Mouse (Mus musculus): ENCODE results near the gene Tinf2. TPM values are rescaled to one million over a fixed set of nuclear protein-coding genes. Genes with fewer than 3 reads are reported as not detected.

Tinf2 gene
- total RNA-seq, 1 experiment: 26.1 TPM

GRCm38 (mm10) chr14:55716884-55717283 lies 35.3 kb upstream of the Tinf2 start:
- H3K4me3 ChIP-seq (ENCODE audit: insufficient read depth in 1 of 2, low read depth in 1 of 2, low read length in 2 of 2, poor library complexity in 1 of 2, severe bottlenecking in 1 of 2): no peak overlapping the region
- H3K9me3 ChIP-seq (ENCODE audit: control insufficient read depth, insufficient read depth, low read depth, low read length): no peaks in the 10 kb centered on the region
- no peak for TF ChIP-seq MAFK (IDR thresholded peaks at IDR 0.05; ENCODE audit: insufficient read depth, low read depth, low read length)
- no peak for TF ChIP-seq ZC3H11A (IDR thresholded peaks at IDR 0.05; ENCODE audit: borderline replicate concordance, low read depth, low read length)
- TF ChIP-seq HCFC1 (IDR thresholded peaks at IDR 0.05; ENCODE audit: borderline replicate concordance, insufficient read depth, low read length): no peak
- no peak for TF ChIP-seq ZNF384 (IDR thresholded peaks at IDR 0.05; ENCODE audit: low read depth, low read length)
- TF ChIP-seq CHD2 (IDR thresholded peaks at IDR 0.05; ENCODE audit: low read depth, low read length): no peak
- peaks cover 35% of the 10 kb centered on the region for H3K36me3 ChIP-seq (ENCODE audit: control insufficient read depth, insufficient read depth, low read length, poor library complexity, severe bottlenecking)
- in situ Hi-C loops (cut with MboI; ENCODE audit: low sequenced_read_pairs in 2 of 2, unreplicated experiment in 2 of 2): no loop called here
- no peak for DNase-seq (ENCODE audit: low read depth, low spot score)
- H3K9ac ChIP-seq (ENCODE audit: insufficient read depth, low read depth, low read length, poor library complexity, severe bottlenecking): no peak overlapping the region
- H3K27ac ChIP-seq (ENCODE audit: insufficient read depth, low read depth, low read length, poor library complexity, severe bottlenecking): no peak overlapping the region
- H3K4me1 ChIP-seq (ENCODE audit: control insufficient read depth in 2 of 2, insufficient read depth in 2 of 2, low read length in 2 of 2, poor library complexity in 1 of 2): peaks cover 12 to 35% of the 10 kb centered on the region in 2 experiments; a peak in 3 of 4 replicates

- no peak for DNase-seq (ENCODE audit: low read depth, low spot score)
- TF ChIP-seq CHD2 (IDR thresholded peaks at IDR 0.05; ENCODE audit: low read depth, low read length) (no peak), ZNF384 (IDR thresholded peaks at IDR 0.05; ENCODE audit: low read depth, low read length) (no peak), MAFK (IDR thresholded peaks at IDR 0.05; ENCODE audit: insufficient read depth, low read depth, low read length) (no peak), HCFC1 (IDR thresholded peaks at IDR 0.05; ENCODE audit: borderline replicate concordance, insufficient read depth, low read length) (no peak), ZC3H11A (IDR thresholded peaks at IDR 0.05; ENCODE audit: borderline replicate concordance, low read depth, low read length) (no peak)
- Histone ChIP-seq H3K36me3 (ENCODE audit: control insufficient read depth, insufficient read depth, low read length, poor library complexity, severe bottlenecking) (peaks cover 35% of the 10 kb centered on the region), H3K27ac (ENCODE audit: insufficient read depth, low read depth, low read length, poor library complexity, severe bottlenecking) (no peak overlapping the region), H3K9me3 (ENCODE audit: control insufficient read depth, insufficient read depth, low read depth, low read length) (no peaks in the 10 kb centered on the region), H3K9ac (ENCODE audit: insufficient read depth, low read depth, low read length, poor library complexity, severe bottlenecking) (no peak overlapping the region), H3K4me1 (ENCODE audit: control insufficient read depth in 2 of 2, insufficient read depth in 2 of 2, low read length in 2 of 2, poor library complexity in 1 of 2) (peaks cover 10 to 39% of the 10 kb centered on the region in 2 experiments; a peak in 3 of 4 replicates), H3K4me3 (ENCODE audit: insufficient read depth in 1 of 2, low read depth in 1 of 2, low read length in 2 of 2, poor library complexity in 1 of 2, severe bottlenecking in 1 of 2) (no peak overlapping the region)
- in situ Hi-C loops (cut with MboI; ENCODE audit: low sequenced_read_pairs in 2 of 2, unreplicated experiment in 2 of 2): no loop called here
Measured at GRCm38 (mm10) chr14:55716271-55716670, 34.7 kb upstream of the Tinf2 start.

- Histone ChIP-seq H3K9me3 (ENCODE audit: control insufficient read depth, insufficient read depth, low read depth, low read length) (no peaks in the 10 kb centered on the region), H3K36me3 (ENCODE audit: control insufficient read depth, insufficient read depth, low read length, poor library complexity, severe bottlenecking) (peaks cover 35% of the 10 kb centered on the region), H3K27ac (ENCODE audit: insufficient read depth, low read depth, low read length, poor library complexity, severe bottlenecking) (no peak overlapping the region), H3K9ac (ENCODE audit: insufficient read depth, low read depth, low read length, poor library complexity, severe bottlenecking) (no peak overlapping the region), H3K4me3 (ENCODE audit: insufficient read depth in 1 of 2, low read depth in 1 of 2, low read length in 2 of 2, poor library complexity in 1 of 2, severe bottlenecking in 1 of 2) (no peak overlapping the region), H3K4me1 (ENCODE audit: control insufficient read depth in 2 of 2, insufficient read depth in 2 of 2, low read length in 2 of 2, poor library complexity in 1 of 2) (peaks cover 14 to 38% of the 10 kb centered on the region in 2 experiments)
- in situ Hi-C loops (cut with MboI; ENCODE audit: low sequenced_read_pairs in 2 of 2, unreplicated experiment in 2 of 2): no loop called here
- no peak for DNase-seq (ENCODE audit: low read depth, low spot score)
- TF ChIP-seq MAFK (IDR thresholded peaks at IDR 0.05; ENCODE audit: insufficient read depth, low read depth, low read length) (no peak), HCFC1 (IDR thresholded peaks at IDR 0.05; ENCODE audit: borderline replicate concordance, insufficient read depth, low read length) (no peak), CHD2 (IDR thresholded peaks at IDR 0.05; ENCODE audit: low read depth, low read length) (no peak), ZNF384 (IDR thresholded peaks at IDR 0.05; ENCODE audit: low read depth, low read length) (no peak), ZC3H11A (IDR thresholded peaks at IDR 0.05; ENCODE audit: borderline replicate concordance, low read depth, low read length) (no peak)
Measured at GRCm38 (mm10) chr14:55714893-55715292, 33.3 kb upstream of the Tinf2 start.

GRCm38 (mm10) chr14:55713729-55714122 lies 32.1 kb upstream of the Tinf2 start, which contains the start of gene Tgm1:
TSS of gene Tgm1 (minus strand) at chr14:55713926.
- TF ChIP-seq HCFC1 (IDR thresholded peaks at IDR 0.05; ENCODE audit: borderline replicate concordance, insufficient read depth, low read length): no peak
- TF ChIP-seq ZNF384 (IDR thresholded peaks at IDR 0.05; ENCODE audit: low read depth, low read length): no peak
- TF ChIP-seq ZC3H11A (IDR thresholded peaks at IDR 0.05; ENCODE audit: borderline replicate concordance, low read depth, low read length): no peak
- no peak for TF ChIP-seq MAFK (IDR thresholded peaks at IDR 0.05; ENCODE audit: insufficient read depth, low read depth, low read length)
- TF ChIP-seq CHD2 (IDR thresholded peaks at IDR 0.05; ENCODE audit: low read depth, low read length): no peak
- in situ Hi-C loops (cut with MboI; ENCODE audit: low sequenced_read_pairs in 2 of 2, unreplicated experiment in 2 of 2): no loop called here
- no peak for DNase-seq (ENCODE audit: low read depth, low spot score)
- no peak within 1 kb of the TSS for H3K27ac ChIP-seq (ENCODE audit: insufficient read depth, low read depth, low read length, poor library complexity, severe bottlenecking)
- H3K4me1 ChIP-seq (ENCODE audit: control insufficient read depth in 2 of 2, insufficient read depth in 2 of 2, low read length in 2 of 2, poor library complexity in 1 of 2): peaks cover 14 to 40% of the 10 kb centered on the region in 2 experiments
- no peak within 1 kb of the TSS for H3K9ac ChIP-seq (ENCODE audit: insufficient read depth, low read depth, low read length, poor library complexity, severe bottlenecking)
- no peaks in the 10 kb centered on the region for H3K9me3 ChIP-seq (ENCODE audit: control insufficient read depth, insufficient read depth, low read depth, low read length)
- peaks cover 25% of the 10 kb centered on the region for H3K36me3 ChIP-seq (ENCODE audit: control insufficient read depth, insufficient read depth, low read length, poor library complexity, severe bottlenecking)
- peak within 1 kb of the TSS; percentile 54 to 57 for H3K4me3 ChIP-seq (ENCODE audit: insufficient read depth in 1 of 2, low read depth in 1 of 2, low read length in 2 of 2, poor library complexity in 1 of 2, severe bottlenecking in 1 of 2)
